Mouse (Mus musculus) left cerebral cortex, postnatal 10 days (tissue): ENCODE measurements around the gene Hrh3. TPM values are rescaled to one million over a fixed set of nuclear protein-coding genes. Genes with fewer than 3 reads are reported as not detected.

Source experiments
- DNase-seq, 2 experiments: peaks; one replicate each; pipeline ENCODE4 v3.0.0; 2021 to 2022; ENCODE audit warnings: low spot score in 2 of 2, mixed read lengths in 1 of 2; ENCODE audit errors: extremely low spot score in 1 of 2
- intact Hi-C: fragments of 180-260 bp; cut with DNase I; formaldehyde crosslinking; loops from one replicate; pipeline ENCODE4 v1.15.1; 2025
- total RNA-seq, 2 experiments: library from RNA; stranded (reverse); gene quantifications; 2 replicates each; pipeline ENCODE4 v1.2.3; 2021

The Hrh3 gene
- total RNA-seq, 2 experiments from 2014 or later: 35.9 to 42.1 TPM

- intact Hi-C loops: loop anchor here (10.0 kb wide), 1 partner anchor 82 kb away; no protein-coding TSS in a partner anchor
- DNase-seq: no peak
These were observed 31.4 kb downstream of the Hrh3 start for GRCm38 (mm10) chr2:180072886-180073285.

DNA sequence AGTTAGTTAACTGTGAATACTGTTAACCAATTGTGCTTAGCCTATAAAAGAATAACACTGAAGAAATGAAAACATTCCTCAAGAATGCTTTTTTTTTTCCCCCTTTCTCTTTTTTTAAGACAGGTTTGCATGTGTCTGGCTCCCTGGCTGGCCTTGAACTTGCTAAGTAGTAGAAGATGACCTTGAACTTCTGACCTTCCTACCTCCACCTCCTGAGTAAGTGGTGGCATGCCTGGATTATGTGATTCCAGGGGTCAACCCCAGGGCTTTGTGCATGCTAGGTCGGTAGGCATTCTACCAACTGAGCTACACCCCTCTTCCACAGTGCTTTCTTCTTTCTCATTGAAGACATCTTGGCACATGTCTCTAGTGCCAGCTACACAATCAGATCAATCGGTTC is 32.6 kb downstream of the Hrh3 start:
- no peak for DNase-seq
- intact Hi-C loops: loop anchor here (10.0 kb wide), 1 partner anchor 83 kb away; no protein-coding TSS in a partner anchor

DNA sequence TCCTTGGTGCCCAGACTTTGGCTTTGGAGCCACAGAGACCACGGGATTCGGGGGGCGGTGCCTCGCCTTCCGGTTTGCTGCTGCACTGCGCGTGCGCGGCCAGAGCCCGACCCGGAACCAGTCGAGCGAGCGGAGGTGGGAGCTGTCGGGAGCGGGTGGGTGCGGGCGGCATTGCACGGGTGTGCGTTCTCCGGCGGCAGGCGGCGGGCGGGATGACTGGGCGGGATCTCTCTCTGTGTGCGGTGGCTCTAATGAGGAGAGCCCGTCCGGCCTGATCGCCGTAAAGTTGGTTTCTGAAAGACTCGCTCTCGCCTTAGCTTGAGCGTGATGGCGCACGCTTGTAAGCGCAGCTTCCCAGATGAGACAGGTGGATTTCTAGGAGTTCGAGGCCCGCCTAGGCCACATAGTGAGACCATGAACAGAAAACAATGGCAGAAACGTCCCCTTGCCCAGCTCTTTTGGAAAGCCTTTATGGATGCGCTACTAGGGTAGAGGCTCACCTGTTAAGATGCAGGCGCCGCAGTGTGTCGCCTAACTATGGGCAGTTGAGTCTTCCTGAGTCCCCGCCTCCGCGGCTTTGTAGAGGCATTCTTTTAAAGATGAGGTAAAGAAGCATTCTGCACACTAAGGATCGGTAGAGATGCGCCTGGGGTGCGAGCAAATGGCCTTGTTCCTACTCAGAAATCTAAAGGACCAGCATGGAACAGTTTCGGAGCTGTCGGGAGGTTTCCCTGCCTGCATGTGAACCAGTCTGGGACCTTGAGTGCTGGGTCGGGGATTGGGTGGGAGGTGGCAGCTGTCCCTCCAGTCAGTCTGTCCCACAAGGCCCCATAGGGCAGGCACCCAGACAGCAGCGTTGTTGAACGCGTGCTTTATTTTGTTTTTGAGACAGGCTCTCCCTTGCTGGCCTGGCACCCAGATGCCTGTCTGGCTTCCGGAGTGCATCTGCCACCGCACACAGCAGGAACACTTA is 33.5 kb downstream of the Hrh3 start, which contains the start of gene Mtg2:
Gene Mtg2 (plus strand): TSS at position 108 of the 973 bp plus-strand sequence.
- DNase-seq: peak; percentile 94 to 97
- intact Hi-C loops: loop anchor here (10.0 kb wide), 1 partner anchor 84 kb away; no protein-coding TSS in a partner anchor

- DNase-seq: no peak
- intact Hi-C loops: loop anchor here (10.0 kb wide), 1 partner anchor 85 kb away; no protein-coding TSS in a partner anchor
These were observed 34.4 kb downstream of the Hrh3 start for GRCm38 (mm10) chr2:180069770-180070480.

GRCm38 (mm10) chr2:180063338-180064131 is 40.8 kb downstream of the Hrh3 start:
- no peak for DNase-seq
- intact Hi-C loops: no loop called here

DNA sequence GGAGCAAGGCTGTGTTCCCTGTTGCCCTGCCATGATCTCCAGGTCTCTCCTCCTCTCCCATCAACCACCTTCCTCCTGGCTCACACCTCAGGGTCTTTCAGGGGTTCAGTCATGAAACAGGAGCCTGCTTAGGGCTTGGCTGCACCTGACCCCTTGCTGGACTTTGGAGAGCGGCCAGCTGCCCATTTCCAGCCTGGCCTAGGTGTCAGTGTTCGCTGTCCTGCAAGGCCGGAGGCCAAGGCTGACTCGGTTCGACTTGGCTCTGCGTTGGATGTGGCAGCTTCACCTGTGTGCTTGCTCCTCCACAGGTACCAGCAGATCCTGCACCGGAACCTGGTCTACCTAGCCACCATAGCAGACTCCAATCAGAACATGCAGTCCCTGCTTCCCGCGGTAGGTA is 51.3 kb downstream of the Hrh3 start:
- no peak for DNase-seq
- intact Hi-C loops: no loop called here

GRCm38 (mm10) chr2:180051986-180052733 is 52.1 kb downstream of the Hrh3 start:
- DNase-seq: peak in 1 of 2 experiments; percentile 54

DNA sequence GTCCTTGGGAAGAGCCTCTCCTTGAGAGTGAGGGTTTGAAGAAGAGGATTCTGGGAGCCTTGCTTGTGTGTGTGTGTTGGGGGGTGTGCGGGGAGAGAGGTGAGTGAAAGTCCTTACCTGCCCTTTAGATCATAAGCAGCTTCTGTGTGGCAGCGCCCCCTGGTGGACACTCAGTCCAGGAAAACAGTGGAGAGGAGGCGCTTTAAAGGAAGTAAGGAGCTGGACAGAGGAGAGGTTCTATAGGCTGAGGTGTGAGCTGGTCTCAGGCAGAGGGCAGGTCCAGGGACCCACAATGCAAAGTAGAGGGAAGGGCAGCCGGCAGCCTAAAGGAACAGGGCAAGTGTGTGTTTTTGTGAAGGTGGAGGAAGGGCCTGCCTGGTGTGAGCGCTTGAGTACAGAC is 53.3 kb downstream of the Hrh3 start:
- intact Hi-C loops: loop anchor here (2.0 kb wide), 1 partner anchor 134 kb away; no protein-coding TSS in a partner anchor
- peak; percentile 64 to 84 for DNase-seq

More at GRCm38 (mm10) chr2:180051986-180052733, 52.1 kb downstream of the Hrh3 start:
- intact Hi-C loops: loop anchor here (2.0 kb wide), 1 partner anchor 135 kb away; no protein-coding TSS in a partner anchor

Other genes with a start within 250 kb of the Hrh3 start
- gene Taf4, start 127.8 kb downstream of the Hrh3 start, total RNA-seq: 10 to 100 TPM; 19.5 to 20.9 TPM
- 100 to 1,000 TPM; 142 to 143 TPM for gene Lsm14b, start 79.5 kb downstream of the Hrh3 start, total RNA-seq
- gene Psma7, start 62.1 kb downstream of the Hrh3 start, total RNA-seq: 100 to 1,000 TPM; 214 to 221 TPM
- 10 to 100 TPM; 35.8 to 37.3 TPM for gene Ss18l1, start 62.0 kb downstream of the Hrh3 start, total RNA-seq
- gene Mtg2, start 33.9 kb downstream of the Hrh3 start, total RNA-seq: 10 to 100 TPM; 16.2 to 17.5 TPM
- gene Osbpl2, start 14.8 kb upstream of the Hrh3 start, total RNA-seq: 10 to 100 TPM; 54.1 to 58.4 TPM
- 100 to 1,000 TPM; 111 to 112 TPM for gene Adrm1, start 67.0 kb upstream of the Hrh3 start, total RNA-seq
- 1 to 10 TPM; 7.1 to 9.4 TPM for gene Lama5, start 121.4 kb upstream of the Hrh3 start, total RNA-seq
- 100 to 1,000 TPM; 551 to 611 TPM for gene Rps21, start 152.9 kb upstream of the Hrh3 start, total RNA-seq
- 10 to 100 TPM; 37.6 TPM for gene Cables2, start 169.0 kb upstream of the Hrh3 start, total RNA-seq
- not detected for gene Rbbp8nl, start 185.4 kb upstream of the Hrh3 start, total RNA-seq
- gene Gata5, start 230.2 kb upstream of the Hrh3 start, total RNA-seq: not detected